Mouse (Mus musculus) midbrain, embryonic 14.5 days (tissue): Measurements from ENCODE around the gene Heyl. TPM values are rescaled to one million over a fixed set of nuclear protein-coding genes. Genes with fewer than 3 reads are reported as not detected.
A peak's percentile ranks its signal among the peaks of the same experiment; 100 is the strongest.

ENCODE experiments used
- ATAC-seq: fragments of 200-750 bp; cut with Nextera tagmentation; 2 replicates; pipeline ENCODE4 v1.8.0; 2017; ENCODE audit warnings: moderate number of reproducible peaks, moderate library complexity; ENCODE audit not compliant: low FRiP score, low TSS enrichment
- DNase-seq: peaks from one replicate; pipeline ENCODE4 v3.0.0-alpha.2; 2015
- H3K27ac ChIP-seq: fragments of 300-500 bp; sonication (generic); replicated peaks from 2 replicates; pipeline ENCODE4 v1.5.1; 2014; ENCODE audit warnings: mild to moderate bottlenecking, low read depth, low read length, moderate library complexity
- H3K27me3 ChIP-seq: fragments of 300-500 bp; sonication (generic); 2 replicates; pipeline ENCODE4 v1.6.1; 2014; ENCODE audit warnings: low read length, control low read depth, mixed read lengths; ENCODE audit not compliant: control insufficient read depth, insufficient read depth
- H3K36me3 ChIP-seq: fragments of 300-500 bp; sonication (generic); 2 replicates; pipeline ENCODE4 v1.6.1; 2014; ENCODE audit warnings: low read length, control low read depth; ENCODE audit not compliant: control insufficient read depth, insufficient read depth
- H3K4me1 ChIP-seq: fragments of 300-500 bp; sonication (generic); 2 replicates; pipeline ENCODE4 v1.6.1; 2014; ENCODE audit warnings: mild to moderate bottlenecking, antibody characterized with exemption, low read length, control low read depth; ENCODE audit not compliant: control insufficient read depth, insufficient read depth
- H3K4me2 ChIP-seq: fragments of 300-500 bp; sonication (generic); 2 replicates; pipeline ENCODE4 v1.6.1; 2014; ENCODE audit warnings: mild to moderate bottlenecking, low read length, moderate library complexity
- H3K4me3 ChIP-seq: fragments of 300-500 bp; sonication (generic); replicated peaks from 2 replicates; pipeline ENCODE4 v1.5.1; 2014; ENCODE audit warnings: low read depth, low read length
- H3K9ac ChIP-seq: fragments of 300-500 bp; sonication (generic); replicated peaks from 2 replicates; pipeline ENCODE4 v1.6.1; 2014; ENCODE audit warnings: mild to moderate bottlenecking, low read length, moderate library complexity
- H3K9me3 ChIP-seq: fragments of 300-500 bp; sonication (generic); 2 replicates; pipeline ENCODE4 v1.6.1; 2016; ENCODE audit warnings: low read length, control low read depth, mixed read lengths; ENCODE audit not compliant: control insufficient read depth
- WGBS: fragments of 180-500 bp; shearing (Covaris S2); extraction: QIAGEN DNeasy Blood & Tissue Kit; methylation state at CpG from one replicate; pipeline ENCODE4 v1.1.7; 2014; 5-methylcytosine and 5-hydroxymethylcytosine counted together
- polyA plus RNA-seq: library from polyadenylated mRNA; unstranded; fragments of >200 nt; fragmentation: Nextera tagmentation; extraction: Ambion mirVana; gene quantifications from 2 replicates; pipeline ENCODE4 v1.2.1, GENCODE M21; 2014

The Heyl gene
- polyA plus RNA-seq, 1 experiment from 2014 or later = 7.3 TPM

DNA sequence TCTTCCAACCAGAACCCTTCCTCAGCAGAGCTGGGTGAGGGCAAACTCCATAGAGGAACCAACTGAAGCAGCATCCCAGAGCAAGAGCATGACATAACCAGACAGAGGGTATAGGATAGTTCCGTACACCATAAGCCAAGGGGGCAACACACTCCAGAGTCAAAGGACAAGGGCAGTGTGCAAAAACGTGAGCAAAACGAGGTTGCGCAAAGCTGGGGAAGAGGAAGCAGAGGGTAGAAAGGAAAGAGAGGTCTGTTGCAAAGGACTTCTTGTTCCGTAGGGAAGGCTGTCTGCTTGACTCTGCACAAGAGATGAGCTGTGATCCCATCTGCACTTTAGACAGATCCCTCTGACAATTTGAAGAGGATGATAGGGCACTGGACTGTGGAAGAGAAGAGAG lies 26.0 kb upstream of the Heyl start:
- 82% methylated on average over 5 of the region's 5 CpGs for WGBS
- Histone ChIP-seq H3K4me3 (no peak overlapping the region), H3K9me3 (no peaks in the 10 kb centered on the region), H3K27me3 (peaks cover under 1% of the 10 kb centered on the region; the same call in 1 of the 2 replicates), H3K36me3 (no peaks in the 10 kb centered on the region), H3K4me1 (no peaks in the 10 kb centered on the region), H3K27ac (no peak overlapping the region), H3K9ac (no peak overlapping the region), H3K4me2 (no peak overlapping the region)
- ATAC-seq (no peak), DNase-seq (no peak)

DNA sequence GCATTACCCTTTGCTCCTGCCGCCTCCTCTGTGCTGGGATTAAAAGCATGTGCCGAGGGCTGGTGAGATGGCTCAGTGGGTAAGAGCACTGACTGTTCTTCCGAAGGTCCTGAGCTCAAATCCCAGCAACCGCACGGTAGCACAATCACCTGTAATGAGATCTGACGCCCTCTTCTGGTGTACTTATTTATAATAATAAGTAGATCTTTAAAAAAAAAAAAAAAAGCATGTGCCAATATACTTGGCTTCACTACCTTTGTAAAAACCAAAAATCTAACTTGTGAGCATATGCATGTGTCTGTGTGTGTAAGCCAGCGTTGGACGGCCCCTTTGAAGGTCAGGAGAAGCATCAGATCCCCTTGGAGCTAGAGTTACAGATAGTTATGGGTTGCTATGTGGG lies 22.4 kb upstream of the Heyl start:
- DNase-seq = no peak
- 54% methylated on average over 8 of the region's 8 CpGs for WGBS
- H3K27me3 ChIP-seq = no peaks in the 10 kb centered on the region
- no peak overlapping the region for H3K4me3 ChIP-seq
- H3K36me3 ChIP-seq = no peaks in the 10 kb centered on the region
- 0 out of 2 replicates have a peak, but pooled peaks cover 8% of the 10 kb centered on the region for H3K4me1 ChIP-seq
- H3K4me2 ChIP-seq = no peak overlapping the region
- no peak overlapping the region for H3K27ac ChIP-seq
- ATAC-seq = no peak
- H3K9ac ChIP-seq = no peak overlapping the region
- no peaks in the 10 kb centered on the region for H3K9me3 ChIP-seq

DNA sequence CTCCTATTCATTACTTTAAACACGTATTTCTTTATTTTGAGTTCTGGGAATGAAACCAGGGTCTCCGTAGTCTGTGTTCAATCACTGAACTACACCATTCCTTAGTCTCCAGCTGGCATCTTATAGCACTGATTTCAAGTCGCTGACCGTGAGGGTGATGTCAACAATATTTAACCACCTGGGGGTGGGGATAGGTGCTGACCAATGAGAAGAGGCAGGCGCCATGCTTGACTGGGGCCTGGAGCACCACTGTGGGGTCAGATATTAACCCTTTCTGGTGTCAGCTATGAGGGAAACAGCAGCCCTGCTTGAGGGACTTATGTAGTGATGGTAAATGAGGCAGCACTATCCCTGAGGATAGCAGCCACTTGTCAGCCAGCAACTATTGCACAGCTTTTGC lies 21.9 kb upstream of the Heyl start:
- WGBS = 74% methylated on average over 5 of the region's 5 CpGs
- no peak for ATAC-seq
- H3K4me3 ChIP-seq = no peak overlapping the region
- H3K27me3 ChIP-seq = no peaks in the 10 kb centered on the region
- H3K27ac ChIP-seq = no peak overlapping the region
- 0 out of 2 replicates have a peak, but pooled peaks cover 8% of the 10 kb centered on the region for H3K4me1 ChIP-seq
- H3K36me3 ChIP-seq = no peaks in the 10 kb centered on the region
- no peak for DNase-seq
- H3K9ac ChIP-seq = no peak overlapping the region
- H3K9me3 ChIP-seq = no peaks in the 10 kb centered on the region
- H3K4me2 ChIP-seq = no peak overlapping the region

GRCm38 (mm10) chr4:123212330-123212729 lies 21.0 kb upstream of the Heyl start:
- 19% methylated on average over 2 of the region's 2 CpGs for WGBS

GRCm38 (mm10) chr4:123213975-123214374 lies 19.4 kb upstream of the Heyl start:
- no peak for DNase-seq
- Histone ChIP-seq H3K36me3 (no peaks in the 10 kb centered on the region), H3K4me2 (no peak overlapping the region), H3K9me3 (no peaks in the 10 kb centered on the region), H3K9ac (no peak overlapping the region), H3K4me1 (0 out of 2 replicates have a peak, but pooled peaks cover 8% of the 10 kb centered on the region), H3K4me3 (no peak overlapping the region), H3K27me3 (no peaks in the 10 kb centered on the region), H3K27ac (no peak overlapping the region)
- no peak for ATAC-seq
- WGBS = 95% methylated on average over 9 of the region's 9 CpGs

More at GRCm38 (mm10) chr4:123212330-123212729, 21.0 kb upstream of the Heyl start:
- no peaks in the 10 kb centered on the region for H3K9me3 ChIP-seq
- no peaks in the 10 kb centered on the region for H3K27me3 ChIP-seq
- H3K4me3 ChIP-seq = no peak overlapping the region
- H3K9ac ChIP-seq = no peak overlapping the region
- no peaks in the 10 kb centered on the region for H3K36me3 ChIP-seq
- no peak overlapping the region for H3K27ac ChIP-seq
- DNase-seq = peak; percentile 28
- 0 out of 2 replicates have a peak, but pooled peaks cover 8% of the 10 kb centered on the region for H3K4me1 ChIP-seq
- H3K4me2 ChIP-seq = no peak overlapping the region
- ATAC-seq = no peak

GRCm38 (mm10) chr4:123215367-123215766 lies 18.0 kb upstream of the Heyl start:
- H3K4me2 ChIP-seq = no peak overlapping the region
- H3K4me3 ChIP-seq = no peak overlapping the region
- no peak overlapping the region for H3K9ac ChIP-seq
- H3K9me3 ChIP-seq = no peaks in the 10 kb centered on the region
- H3K4me1 ChIP-seq = 0 out of 2 replicates have a peak, but pooled peaks cover 8% of the 10 kb centered on the region
- ATAC-seq (no peak), DNase-seq (peak; percentile 40)
- H3K36me3 ChIP-seq = no peaks in the 10 kb centered on the region
- H3K27ac ChIP-seq = no peak overlapping the region
- WGBS = 35% methylated on average over 1 of the region's 1 CpGs
- no peaks in the 10 kb centered on the region for H3K27me3 ChIP-seq

DNA sequence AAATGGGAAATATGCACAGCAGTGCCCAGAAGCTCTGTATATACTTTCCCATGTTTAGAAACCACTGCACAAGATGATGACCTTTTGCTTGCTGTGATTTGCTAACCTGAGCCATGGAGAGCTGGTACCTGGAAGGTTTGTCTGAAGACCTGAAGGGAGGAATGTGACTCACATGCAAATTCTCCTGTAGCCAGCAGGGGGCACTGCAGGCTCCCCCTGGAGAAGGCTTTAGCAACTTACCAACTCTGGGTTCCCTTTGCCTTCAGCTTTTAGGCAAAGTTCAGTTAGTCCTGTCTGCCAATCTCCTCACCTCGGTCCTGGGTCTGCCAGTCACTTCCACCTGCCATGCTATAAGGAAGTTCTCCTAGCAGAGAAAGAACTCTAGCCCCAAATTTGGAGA lies 16.6 kb upstream of the Heyl start:
- Histone ChIP-seq H3K36me3 (no peaks in the 10 kb centered on the region), H3K27me3 (no peaks in the 10 kb centered on the region), H3K9me3 (no peaks in the 10 kb centered on the region), H3K4me2 (no peak overlapping the region), H3K27ac (no peak overlapping the region), H3K4me1 (0 out of 2 replicates have a peak, but pooled peaks cover 8% of the 10 kb centered on the region), H3K9ac (no peak overlapping the region), H3K4me3 (no peak overlapping the region)
- ATAC-seq (no peak), DNase-seq (peak; percentile 67)
- WGBS = 31% methylated on average over 1 of the region's 1 CpGs

DNA sequence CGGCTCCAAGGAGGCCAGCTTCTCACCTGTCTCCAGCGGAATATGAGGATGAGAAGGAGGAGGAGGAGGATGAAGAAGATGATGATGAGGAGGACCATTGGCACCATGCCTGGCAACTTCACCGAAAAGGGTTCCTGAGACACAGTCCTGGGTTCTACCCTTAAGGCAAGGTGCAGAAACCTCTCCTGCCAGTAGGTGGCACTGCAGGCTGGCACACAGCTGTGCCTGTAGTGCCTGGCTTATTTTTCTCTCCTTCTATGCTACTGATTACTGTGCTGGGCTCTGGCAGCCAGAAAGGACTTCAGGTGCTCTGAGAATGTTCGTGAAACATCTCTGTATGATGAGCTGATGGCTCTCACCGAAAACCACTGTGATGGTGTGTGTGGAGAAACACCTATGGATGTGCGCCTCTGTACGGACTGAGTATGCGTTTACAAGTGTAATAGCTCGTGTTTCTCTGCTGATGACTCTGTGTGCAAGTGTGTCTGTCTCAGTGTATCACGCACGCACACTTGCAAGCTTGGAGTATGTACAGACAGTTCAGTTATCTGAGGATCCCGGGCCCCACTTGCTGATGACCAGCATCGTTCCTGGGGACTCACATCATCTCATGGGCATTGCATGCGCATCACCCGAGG lies 13.5 kb upstream of the Heyl start:
- no peak overlapping the region for H3K4me3 ChIP-seq
- peak; percentile 88 for DNase-seq
- no peaks in the 10 kb centered on the region for H3K9me3 ChIP-seq
- peak; percentile 58; the same call in 1 of the 2 replicates for ATAC-seq
- H3K36me3 ChIP-seq = no peaks in the 10 kb centered on the region
- H3K9ac ChIP-seq = no peak overlapping the region
- 76% methylated on average over 15 of the region's 15 CpGs for WGBS
- no peak overlapping the region for H3K4me2 ChIP-seq
- no peaks in the 10 kb centered on the region for H3K27me3 ChIP-seq
- 0 out of 2 replicates have a peak, but pooled peaks cover 8% of the 10 kb centered on the region for H3K4me1 ChIP-seq
- H3K27ac ChIP-seq = no peak overlapping the region

DNA sequence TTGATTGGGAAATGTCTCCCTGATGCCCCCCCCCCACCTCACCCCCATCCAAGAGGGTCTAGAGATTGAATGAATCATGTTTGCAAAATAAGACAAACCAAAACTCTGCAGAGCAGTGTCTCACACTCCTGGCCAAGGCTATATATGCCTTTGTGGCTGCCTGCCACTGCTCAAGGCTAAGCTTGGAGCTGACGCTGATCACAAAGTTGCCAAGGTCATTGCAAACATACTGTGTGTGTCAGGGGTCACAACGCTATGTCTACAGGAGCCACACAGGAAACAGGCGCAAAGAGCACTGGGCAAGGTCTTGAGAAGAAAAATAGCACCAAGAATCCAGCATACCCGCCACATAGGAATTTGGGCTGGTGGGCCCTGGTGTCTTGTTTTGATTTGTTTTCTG lies 12.7 kb upstream of the Heyl start:
- Histone ChIP-seq H3K4me2 (no peak overlapping the region), H3K27me3 (no peaks in the 10 kb centered on the region), H3K9ac (no peak overlapping the region), H3K36me3 (no peaks in the 10 kb centered on the region), H3K27ac (no peak overlapping the region), H3K9me3 (no peaks in the 10 kb centered on the region), H3K4me3 (no peak overlapping the region), H3K4me1 (0 out of 2 replicates have a peak, but pooled peaks cover under 1% of the 10 kb centered on the region)
- DNase-seq (no peak), ATAC-seq (no peak)
- 87% methylated on average over 4 of the region's 4 CpGs for WGBS
